ENCODE assay signal across 8 mouse cellular contexts in genomic region chr7:142094301-142095143, GRCm38 (mm10). TPM values are rescaled to one million over a fixed set of nuclear protein-coding genes. Genes with fewer than 3 reads are reported as not detected.
DNase-seq lines count a peak whose midpoint lies in the region; ATAC-seq and TF ChIP-seq lines count a peak whose summit lies in the region.

No protein-coding gene starts in this region.

- no peak for TF ChIP-seq POLR2A in testis, adult 2 months (IDR thresholded peaks at IDR 0.05; ENCODE audit: control insufficient read depth, low read depth, low read length)
- no peak for TF ChIP-seq POLR2A in lung, adult 2 months (IDR thresholded peaks at IDR 0.05; ENCODE audit: borderline replicate concordance, extremely low read depth, low read depth, low read length)

- no peak for DNase-seq in testis, postnatal 14 days (ENCODE audit: low spot score)
- DNase-seq in cerebellum, adult 11-12 months: peak; percentile 87
- DNase-seq in forebrain, postnatal 0 days: peak; percentile 72
- DNase-seq in kidney, postnatal 0 days (ENCODE audit: low spot score): peak; percentile 44
- DNase-seq in lung, adult 2 months: peak; percentile 42
- DNase-seq in right cerebral cortex, adult 2 months (ENCODE audit: low spot score in 2 of 2): peak; percentile 71 to 81
- no peak for DNase-seq in urinary bladder, adult 18-20 months (ENCODE audit: low spot score in 2 of 2)

- peaks cover 20% of the 10 kb centered on the region for H3K4me1 ChIP-seq in testis, adult 2 months (ENCODE audit: control insufficient read depth, insufficient read depth, low read length)
- peaks cover 45% of the 10 kb centered on the region for H3K4me1 ChIP-seq in forebrain, postnatal 0 days (ENCODE audit: insufficient read depth)
- H3K4me1 ChIP-seq in kidney, postnatal 0 days (replicated peaks; ENCODE audit: insufficient read depth, low read length): no peaks in the 10 kb centered on the region
- H3K4me1 ChIP-seq in lung, adult 2 months (ENCODE audit: control insufficient read depth, insufficient read depth, low read length): peaks cover 5% of the 10 kb centered on the region

- H3K4me3 ChIP-seq in testis, adult 2 months (ENCODE audit: control insufficient read depth, low read depth, low read length): peak overlapping the region; percentile 72
- H3K4me3 ChIP-seq in forebrain, postnatal 0 days (ENCODE audit: low read depth, low read length): peak overlapping the region; percentile 60
- H3K4me3 ChIP-seq in kidney, postnatal 0 days (replicated peaks; ENCODE audit: low read depth, low read length): peak overlapping the region; percentile 59
- H3K4me3 ChIP-seq in lung, adult 2 months (replicated peaks; ENCODE audit: extremely low read depth, low read depth, low read length): peak overlapping the region; percentile 63

- no peaks in the 10 kb centered on the region for H3K9me3 ChIP-seq in forebrain, postnatal 0 days (ENCODE audit: low read length)
- H3K9me3 ChIP-seq in kidney, postnatal 0 days (replicated peaks; ENCODE audit: low read length): no peaks in the 10 kb centered on the region

- H3K9ac ChIP-seq in forebrain, postnatal 0 days: peak overlapping the region; percentile 97
- H3K9ac ChIP-seq in kidney, postnatal 0 days (ENCODE audit: low read depth, low read length): peak overlapping the region; percentile 73

- TF ChIP-seq CTCF in testis, adult 2 months (IDR thresholded peaks at IDR 0.05; ENCODE audit: control insufficient read depth, insufficient read depth, insufficient replicate concordance, low read depth, low read length): no peak
- peak; percentile 33 for TF ChIP-seq CTCF in forebrain, postnatal 0 days (IDR thresholded peaks at IDR 0.05; ENCODE audit: low read depth)
- TF ChIP-seq CTCF in kidney, postnatal 0 days (IDR thresholded peaks at IDR 0.05; ENCODE audit: low read depth): no peak
- TF ChIP-seq CTCF in lung, adult 2 months (IDR thresholded peaks at IDR 0.05; ENCODE audit: insufficient read depth, low read length): no peak

- peak; percentile 58 for ATAC-seq in forebrain, postnatal 0 days
- ATAC-seq in kidney, postnatal 0 days (replicated peaks; ENCODE audit: low FRiP score, low read depth): peak; percentile 44

- H3K36me3 ChIP-seq in testis, adult 2 months (ENCODE audit: control insufficient read depth, insufficient read depth, low read length): no peaks in the 10 kb centered on the region
- H3K36me3 ChIP-seq in forebrain, postnatal 0 days (ENCODE audit: insufficient read depth): 0 out of 2 replicates have a peak, but pooled peaks cover 6% of the 10 kb centered on the region
- H3K36me3 ChIP-seq in kidney, postnatal 0 days (ENCODE audit: insufficient read depth, low read length): no peaks in the 10 kb centered on the region

- H3K27ac ChIP-seq in testis, adult 2 months (ENCODE audit: control insufficient read depth, insufficient read depth, low read depth, low read length): no peak overlapping the region
- H3K27ac ChIP-seq in forebrain, postnatal 0 days (ENCODE audit: low read depth, low read length): peak overlapping the region; percentile 91
- H3K27ac ChIP-seq in kidney, postnatal 0 days: no peak overlapping the region

- 1% methylated on average over 82 of the region's 89 CpGs for WGBS in forebrain, postnatal 0 days
- under 1% methylated on average over 89 of the region's 89 CpGs for WGBS in kidney, postnatal 0 days
- 3% methylated on average over 86 of the region's 89 CpGs for WGBS in lung, adult 2 months

- no peaks in the 10 kb centered on the region for H3K27me3 ChIP-seq in testis, adult 2 months (ENCODE audit: control insufficient read depth, insufficient read depth, low read length)
- H3K27me3 ChIP-seq in forebrain, postnatal 0 days (ENCODE audit: insufficient read depth, low read length): no peaks in the 10 kb centered on the region
- H3K27me3 ChIP-seq in kidney, postnatal 0 days (ENCODE audit: insufficient read depth, low read length): peaks cover 18% of the 10 kb centered on the region; the same call in 1 of the 2 replicates

- peak overlapping the region; percentile 96 for H3K4me2 ChIP-seq in forebrain, postnatal 0 days (ENCODE audit: low read depth)
- peak overlapping the region; percentile 76 for H3K4me2 ChIP-seq in kidney, postnatal 0 days (ENCODE audit: low read length)

RNA-seq across cellular contexts. Expression of gene Dusp8, which starts 1.1 kb away (rescaled TPM):
- 0.48 and 0.94 TPM in 2 replicates for polyA plus RNA-seq in testis, adult 2 months (2012; rRNA removed)
- total RNA-seq in forebrain, postnatal 0 days (2014; rRNA removed): 78.0 and 92.6 TPM in 2 replicates
- polyA plus RNA-seq in forebrain, postnatal 0 days (2015; fragmentation: Nextera tagmentation; extraction: Ambion mirVana): 79.2 and 106 TPM in 2 replicates
- polyA plus RNA-seq in kidney, postnatal 0 days (2015; fragmentation: Nextera tagmentation; extraction: Ambion mirVana): 2.3 and 2.5 TPM in 2 replicates
- polyA plus RNA-seq in lung, adult 2 months (2012; rRNA removed): 30.1 and 33.3 TPM in 2 replicates

RNA-seq across cellular contexts. Expression of gene Gm45618, which starts 26.0 kb away (rescaled TPM):
- not detected in 2 replicates for polyA plus RNA-seq in testis, adult 2 months (2012; rRNA removed)
- not detected in 2 replicates for total RNA-seq in forebrain, postnatal 0 days (2014; rRNA removed)
- polyA plus RNA-seq in forebrain, postnatal 0 days (2015; fragmentation: Nextera tagmentation; extraction: Ambion mirVana): 0.24 TPM in 1 of 2 replicates, not detected in the other
- not detected in 2 replicates for polyA plus RNA-seq in kidney, postnatal 0 days (2015; fragmentation: Nextera tagmentation; extraction: Ambion mirVana)
- not detected in 2 replicates for polyA plus RNA-seq in lung, adult 2 months (2012; rRNA removed)

RNA-seq across cellular contexts. Expression of gene Mob2, which starts 33.7 kb away (rescaled TPM):
- polyA plus RNA-seq in testis, adult 2 months (2012; rRNA removed): 19.4 and 21.3 TPM in 2 replicates
- total RNA-seq in forebrain, postnatal 0 days (2014; rRNA removed): 37.8 and 42.5 TPM in 2 replicates
- polyA plus RNA-seq in forebrain, postnatal 0 days (2015; fragmentation: Nextera tagmentation; extraction: Ambion mirVana): 39.8 and 39.9 TPM in 2 replicates
- polyA plus RNA-seq in kidney, postnatal 0 days (2015; fragmentation: Nextera tagmentation; extraction: Ambion mirVana): 62.8 and 64.3 TPM in 2 replicates
- polyA plus RNA-seq in lung, adult 2 months (2012; rRNA removed): 40.6 and 54.0 TPM in 2 replicates

RNA-seq across cellular contexts. Expression of gene Gm39115, which starts 41.3 kb away (rescaled TPM):
- polyA plus RNA-seq in testis, adult 2 months (2012; rRNA removed): not detected in 2 replicates
- not detected in 2 replicates for total RNA-seq in forebrain, postnatal 0 days (2014; rRNA removed)
- polyA plus RNA-seq in forebrain, postnatal 0 days (2015; fragmentation: Nextera tagmentation; extraction: Ambion mirVana): not detected in 2 replicates
- polyA plus RNA-seq in kidney, postnatal 0 days (2015; fragmentation: Nextera tagmentation; extraction: Ambion mirVana): not detected in 2 replicates
- polyA plus RNA-seq in lung, adult 2 months (2012; rRNA removed): not detected in 2 replicates

RNA-seq across cellular contexts. Expression of gene Gm45337, which starts 49.9 kb away (rescaled TPM):
- not detected in 2 replicates for polyA plus RNA-seq in testis, adult 2 months (2012; rRNA removed)
- not detected in 2 replicates for total RNA-seq in forebrain, postnatal 0 days (2014; rRNA removed)
- not detected in 2 replicates for polyA plus RNA-seq in forebrain, postnatal 0 days (2015; fragmentation: Nextera tagmentation; extraction: Ambion mirVana)
- polyA plus RNA-seq in kidney, postnatal 0 days (2015; fragmentation: Nextera tagmentation; extraction: Ambion mirVana): not detected in 2 replicates
- polyA plus RNA-seq in lung, adult 2 months (2012; rRNA removed): not detected in 2 replicates

Comparison
In these comparisons a context has a peak if more than half of its experiments do, and no peak if none do; other contexts are left out.
1. DNase-seq: peak in cerebellum, adult 11-12 months (single experiment), forebrain, postnatal 0 days (single experiment), kidney, postnatal 0 days (single experiment), lung, adult 2 months (single experiment) and right cerebral cortex, adult 2 months (2 of 2); none in testis, postnatal 14 days (single experiment) and urinary bladder, adult 18-20 months (0 of 2).
2. Peak in every context shown above with its lines, with median percentiles within 50 percentile points of each other: H3K4me3 ChIP-seq.